Mouse (Mus musculus) adrenal gland, postnatal 25 days (tissue): ENCODE data around the gene Rnf10. TPM values are rescaled to one million over a fixed set of nuclear protein-coding genes. Genes with fewer than 3 reads are reported as not detected.

Experiments
- DNase-seq: peaks from one replicate; pipeline ENCODE4 v3.0.0; 2021; ENCODE audit warnings: mixed read lengths
- total RNA-seq: library from RNA; stranded (reverse); gene quantifications from 2 replicates; pipeline ENCODE4 v1.2.3, GENCODE M21; 2021

Rnf10 gene
- total RNA-seq, 1 experiment from 2014 or later = 281 TPM

DNA sequence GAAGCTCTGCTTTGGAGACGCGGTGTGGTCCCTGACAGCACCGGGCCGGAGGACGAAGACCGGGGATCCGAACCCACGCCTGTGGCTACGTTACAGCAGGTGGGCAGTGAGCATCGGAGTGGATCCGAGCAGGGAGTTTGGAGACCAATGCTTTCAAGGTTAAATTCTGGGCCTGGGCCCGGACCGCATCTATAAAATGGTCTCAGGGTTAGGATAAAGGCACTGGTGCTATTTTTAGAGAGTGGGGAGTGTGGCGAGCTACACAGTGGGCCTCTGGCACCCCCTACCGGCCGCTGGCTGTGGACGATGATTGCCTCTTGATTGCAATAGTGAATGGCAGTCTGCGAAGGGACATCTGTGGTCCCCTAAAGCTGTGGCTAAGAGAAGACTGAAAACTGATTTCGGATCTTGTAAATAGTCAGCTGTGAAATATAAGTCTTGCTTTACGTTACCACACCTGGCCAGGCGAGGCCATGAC lies 36.9 kb downstream of the Rnf10 start, which contains the start of gene Pop5:
Gene Pop5, plus strand, starts transcription at position 51 of the 478 bp plus-strand sequence.
- peak; percentile 94 for DNase-seq

DNA sequence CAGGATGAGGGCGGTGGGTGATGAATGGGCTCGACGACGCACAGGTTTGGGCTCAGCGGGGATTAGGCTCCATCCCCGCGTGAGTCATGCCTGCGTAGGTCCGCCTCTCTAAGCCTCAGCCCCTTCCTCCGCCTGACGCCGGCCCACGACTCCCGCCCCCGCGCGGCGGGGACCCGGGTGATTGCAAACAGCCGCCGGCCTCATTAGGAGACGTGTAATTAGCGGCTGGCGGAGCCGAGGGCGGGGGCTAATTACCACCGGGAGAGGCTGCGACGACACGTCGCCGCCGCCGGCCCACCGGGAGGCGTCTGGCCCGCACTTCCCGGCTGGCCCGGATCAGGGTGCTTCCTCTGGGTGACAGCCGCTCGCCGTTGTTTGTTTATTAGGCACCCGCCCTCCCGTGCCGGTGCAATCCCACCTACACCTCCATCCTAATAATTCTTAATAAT lies 37.4 kb downstream of the Rnf10 start:
- DNase-seq = peak; percentile 80

DNA sequence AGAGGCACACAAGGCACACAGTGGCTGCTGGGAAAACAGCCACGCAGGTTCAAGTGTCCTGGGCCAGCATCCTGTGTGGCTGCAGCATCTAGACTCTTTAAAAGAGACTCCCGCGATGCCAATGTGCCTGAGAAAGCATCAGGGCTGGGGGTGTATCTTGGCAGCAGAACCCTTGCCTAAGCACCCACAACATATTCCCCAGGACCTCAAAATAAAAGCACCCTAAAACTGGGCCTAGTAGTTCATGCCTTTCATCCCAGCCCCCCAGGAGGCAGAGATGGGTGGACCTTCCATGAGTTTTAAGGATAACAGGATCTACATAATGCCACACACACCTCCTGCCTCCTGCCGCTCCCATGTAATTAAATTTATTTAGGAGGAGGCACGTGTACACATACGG lies 38.2 kb downstream of the Rnf10 start:
- no peak for DNase-seq

DNA sequence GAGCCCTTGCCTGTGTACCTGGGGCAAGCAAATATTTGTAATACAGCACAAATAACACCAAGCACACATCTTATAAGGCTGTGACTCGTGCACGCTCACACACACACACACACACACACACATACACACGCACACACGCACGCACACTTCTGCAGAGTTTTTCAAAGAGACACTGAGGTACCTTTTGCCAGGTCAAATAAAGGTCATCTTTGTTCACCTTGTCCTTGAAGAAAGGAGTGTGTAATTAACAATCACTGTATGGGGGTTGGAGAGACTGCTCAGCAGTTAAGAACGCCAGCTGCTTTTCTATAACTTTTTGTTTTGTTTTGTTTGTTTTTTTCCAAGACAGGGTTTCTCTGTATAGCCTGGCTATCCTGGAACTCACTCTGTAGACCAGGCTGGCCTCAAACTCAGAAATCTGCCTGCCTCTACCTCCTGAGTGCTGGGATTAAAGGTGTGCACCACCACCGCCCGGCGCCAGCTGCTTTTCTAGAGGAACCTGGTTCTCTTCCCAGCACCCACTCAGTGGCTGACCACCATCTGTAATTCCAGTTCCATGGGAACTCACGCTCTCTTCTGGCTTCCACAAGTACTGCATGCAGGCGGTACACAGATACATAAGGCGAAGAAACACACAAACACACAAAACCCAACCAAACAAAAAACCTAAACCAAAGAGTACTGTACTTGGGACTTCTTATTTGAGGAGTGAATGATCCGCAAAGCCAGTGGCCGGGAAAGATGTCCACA lies 39.5 kb downstream of the Rnf10 start:
- no peak for DNase-seq

DNA sequence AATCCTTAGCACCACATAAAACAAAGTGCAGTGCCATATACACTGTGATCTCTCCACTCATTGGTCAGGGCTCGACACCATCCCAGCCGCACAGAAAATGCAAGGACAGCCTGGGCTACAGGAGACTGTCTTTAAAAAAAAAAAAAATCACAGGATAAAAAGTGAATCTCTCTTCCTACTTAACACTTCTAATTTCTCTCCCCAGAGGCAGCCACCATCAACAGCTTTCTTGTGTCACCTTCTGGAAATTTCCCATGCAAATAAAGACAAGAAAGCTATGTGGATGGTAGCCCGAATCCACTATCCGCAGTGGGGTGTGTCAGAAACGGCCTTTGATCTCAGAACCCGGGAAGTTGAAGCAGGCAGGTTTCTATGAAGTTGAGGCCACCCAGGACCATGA lies 40.2 kb downstream of the Rnf10 start:
- DNase-seq = no peak

DNA sequence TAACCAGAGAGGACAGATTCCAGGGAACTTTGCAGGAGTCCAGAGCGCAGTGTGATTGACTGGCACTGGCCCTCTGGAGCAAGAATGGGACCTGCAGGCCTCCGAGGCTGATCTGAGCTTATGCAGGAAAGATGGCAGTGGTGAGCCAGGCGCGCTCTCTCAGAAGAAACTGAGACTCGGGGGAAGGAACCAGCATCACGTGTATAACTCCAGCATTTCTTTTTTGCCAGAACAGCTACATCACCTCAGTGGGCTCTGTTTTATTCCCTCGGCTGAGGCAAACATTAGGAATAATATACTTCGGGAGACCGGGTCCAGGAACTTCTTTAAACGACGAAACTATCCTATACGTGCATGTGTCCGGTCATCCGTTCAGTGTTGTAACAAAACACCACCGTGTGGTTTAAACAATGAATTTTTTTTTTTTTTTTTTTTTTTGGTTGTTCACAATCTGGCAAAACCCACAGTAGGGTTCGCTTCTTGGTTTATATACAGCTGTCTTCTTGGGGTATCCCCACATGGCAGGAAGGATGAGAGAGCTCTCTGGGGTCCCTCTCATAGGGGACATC lies 41.1 kb downstream of the Rnf10 start:
- no peak for DNase-seq

DNA sequence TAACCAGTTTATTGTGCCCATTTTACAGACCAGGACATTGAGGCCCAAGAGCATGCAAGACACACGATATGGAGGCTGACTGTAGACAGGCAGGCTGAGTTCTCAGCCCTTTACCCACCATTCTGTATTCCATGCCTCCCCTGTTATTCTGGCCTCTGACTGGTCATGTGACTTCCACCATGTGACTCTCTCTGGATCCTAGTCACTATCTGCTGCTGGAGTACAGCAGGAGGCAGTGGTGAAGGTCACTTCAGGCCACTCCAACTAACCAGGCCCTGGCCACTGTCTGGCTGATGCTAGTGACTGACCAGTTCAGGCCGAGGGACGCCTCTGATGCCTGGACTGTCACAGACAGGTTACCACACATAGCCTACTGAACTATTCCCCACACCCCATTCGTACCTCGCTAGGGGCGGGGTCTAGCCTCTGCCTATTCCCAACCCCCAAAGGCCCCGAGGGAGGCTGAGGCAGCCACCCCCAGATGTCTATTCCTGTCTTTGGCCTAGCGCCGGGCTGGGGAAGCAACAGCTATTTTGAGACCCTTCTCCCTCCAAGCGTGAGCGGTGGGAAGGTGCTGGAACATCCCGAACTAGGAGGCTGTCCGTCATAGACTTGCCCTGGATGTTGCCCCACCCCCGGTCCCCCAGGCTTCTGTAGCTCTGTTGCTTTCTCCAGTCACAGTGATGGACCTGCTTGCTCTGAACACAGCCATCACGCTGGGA lies 41.7 kb downstream of the Rnf10 start:
- DNase-seq = no peak

DNA sequence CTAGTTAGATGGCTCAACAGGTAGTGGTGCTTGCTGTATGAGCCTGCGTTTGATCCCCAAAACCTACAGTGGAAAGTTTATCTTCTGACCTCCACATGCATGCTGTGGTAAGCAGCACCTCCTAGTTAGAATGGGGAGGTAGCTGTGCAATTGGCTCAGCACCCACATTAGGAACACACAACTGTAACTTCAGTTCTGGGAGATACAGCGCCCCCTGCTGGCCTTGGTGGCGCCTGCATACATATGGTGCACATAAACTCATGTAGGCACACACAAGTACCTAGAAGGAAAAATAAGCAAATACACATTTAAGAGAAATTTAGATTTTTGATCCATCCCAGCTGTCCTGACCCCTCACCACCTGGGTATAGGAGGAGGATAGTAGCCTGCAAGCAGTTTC lies 50.2 kb downstream of the Rnf10 start:
- DNase-seq = no peak

DNA sequence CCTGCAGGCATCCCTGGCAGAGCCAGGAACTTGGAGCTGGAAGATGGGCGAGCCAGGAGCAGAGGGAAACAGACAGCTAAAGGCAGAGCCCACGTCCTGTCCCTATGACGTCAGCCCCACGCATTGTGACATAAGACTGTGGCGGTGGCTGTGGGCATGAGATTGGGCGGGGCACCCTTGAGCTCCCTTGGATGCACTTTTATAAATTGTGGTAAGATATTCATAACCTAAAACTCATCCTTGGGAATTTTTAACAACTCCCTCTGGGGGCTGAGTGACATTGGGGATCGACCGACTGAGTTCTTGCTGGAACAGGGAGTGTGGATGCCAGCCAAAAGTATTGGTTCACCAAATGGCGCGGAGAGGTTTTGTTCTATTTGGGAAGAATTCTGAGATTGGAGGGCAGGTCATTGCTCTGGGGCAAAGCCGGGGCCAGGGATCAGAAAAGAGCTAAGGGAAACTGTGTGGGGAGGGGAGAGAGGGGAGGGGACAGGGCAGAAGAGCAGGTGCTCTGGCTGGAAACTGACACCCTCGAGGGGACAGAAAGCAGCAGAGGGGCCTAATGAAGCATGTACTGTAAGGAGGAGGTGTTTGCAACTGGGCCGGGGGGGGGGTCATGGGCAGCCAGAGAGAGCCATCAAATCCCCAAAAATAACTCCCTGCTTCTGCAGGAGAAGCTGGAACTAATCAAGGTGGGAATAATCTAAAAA lies 51.6 kb downstream of the Rnf10 start:
- DNase-seq = no peak

DNA sequence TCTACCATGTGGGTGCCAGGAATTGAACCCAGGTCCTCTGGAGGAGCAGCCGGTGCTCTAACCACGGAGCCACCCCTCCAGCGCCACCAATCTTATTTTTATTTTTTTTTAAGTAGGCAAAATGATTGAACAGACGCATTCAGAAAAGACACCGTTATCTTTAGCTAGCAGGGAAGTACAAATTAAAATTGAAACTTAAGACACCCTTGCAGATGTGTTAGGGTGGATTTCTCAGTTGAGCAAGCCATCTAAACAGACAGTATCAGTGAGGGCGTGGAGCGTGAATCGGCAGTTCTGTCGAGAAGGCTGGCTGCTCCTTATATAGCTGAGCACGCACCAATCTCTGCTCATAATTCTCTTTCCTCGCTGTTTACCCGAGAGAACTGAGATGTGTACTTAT lies 54.7 kb downstream of the Rnf10 start:
- DNase-seq = no peak

DNA sequence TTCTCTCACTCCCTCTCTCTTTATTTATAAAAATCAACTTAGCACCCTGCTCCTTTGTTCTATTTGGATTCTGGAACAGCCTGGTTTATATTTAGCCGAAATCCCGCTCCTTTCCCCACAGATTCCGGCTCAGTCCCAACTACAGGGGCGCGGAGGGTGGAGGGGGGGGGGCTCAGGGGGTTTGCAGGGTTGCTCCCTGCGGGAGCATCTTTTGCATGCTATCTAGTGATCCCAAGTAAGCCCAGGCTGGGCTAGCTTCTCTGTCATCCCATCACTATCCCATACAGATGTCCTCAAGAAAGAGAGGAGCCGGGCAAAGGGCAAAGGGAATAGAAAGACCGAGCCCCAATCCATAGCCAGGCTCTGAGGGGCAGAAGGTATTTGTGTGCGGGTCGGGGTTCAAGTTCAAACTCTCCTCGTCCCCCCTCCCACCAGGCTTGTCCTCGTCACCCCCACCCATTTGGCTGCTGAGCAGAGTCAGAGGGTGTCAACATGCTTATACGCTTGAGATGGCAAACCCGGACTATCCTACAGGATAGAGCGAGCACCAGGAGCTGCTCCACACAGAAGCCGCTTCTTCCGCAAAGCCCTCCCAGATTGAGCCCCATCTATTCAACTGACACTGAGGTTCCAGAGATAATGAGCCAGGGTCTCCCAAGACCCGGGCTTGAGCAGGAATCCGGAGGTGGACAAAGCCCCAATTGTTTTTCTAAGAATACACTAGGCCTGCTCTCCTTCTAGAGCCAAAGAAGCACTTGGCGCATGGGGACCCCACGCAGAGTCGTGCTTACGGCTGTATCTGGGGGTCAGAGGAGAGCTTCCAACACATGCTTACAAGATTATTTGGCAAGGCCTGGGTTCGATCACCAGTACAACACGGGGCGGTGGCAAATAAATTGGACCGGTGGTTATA lies 57.2 kb downstream of the Rnf10 start:
- DNase-seq = no peak

DNA sequence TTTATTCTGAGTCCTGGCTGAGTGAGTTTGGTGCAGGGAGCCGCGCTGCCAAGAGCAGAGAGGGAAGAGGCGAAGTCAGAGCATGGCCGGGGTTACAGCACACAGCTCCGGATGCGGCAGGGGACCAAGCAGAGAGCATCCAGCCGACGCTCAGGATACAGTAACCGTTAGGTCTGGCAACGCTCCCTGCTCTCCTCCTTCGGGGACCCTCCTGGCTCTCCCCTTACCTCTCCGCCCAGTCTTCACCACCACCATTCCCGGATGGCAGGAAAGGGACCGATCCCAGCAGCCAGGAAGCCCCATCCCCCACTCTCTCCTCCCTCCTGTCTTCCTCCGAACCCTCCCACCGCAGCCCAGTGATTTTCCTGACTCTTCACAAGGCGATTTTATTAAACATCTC lies 57.8 kb downstream of the Rnf10 start:
- no peak for DNase-seq

DNA sequence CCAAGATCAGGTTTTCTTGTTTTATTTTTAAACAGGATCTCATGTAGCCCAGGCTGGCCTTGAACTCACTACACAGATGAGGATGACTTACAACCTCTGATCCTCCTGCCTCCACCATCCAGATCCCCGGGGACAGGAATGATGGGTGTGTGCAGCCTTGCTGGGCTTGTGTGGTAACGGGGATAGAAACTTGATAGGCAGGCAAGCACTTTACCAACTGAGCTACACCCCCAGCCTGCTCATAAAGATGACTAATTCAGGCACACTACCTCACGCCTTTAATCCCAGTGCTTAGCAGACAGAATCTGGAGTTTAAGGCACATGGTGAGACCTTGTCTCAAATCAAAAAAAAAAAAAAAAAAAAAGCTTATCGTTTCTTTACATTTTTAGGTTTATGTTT lies 59.8 kb downstream of the Rnf10 start:
- no peak for DNase-seq

DNA sequence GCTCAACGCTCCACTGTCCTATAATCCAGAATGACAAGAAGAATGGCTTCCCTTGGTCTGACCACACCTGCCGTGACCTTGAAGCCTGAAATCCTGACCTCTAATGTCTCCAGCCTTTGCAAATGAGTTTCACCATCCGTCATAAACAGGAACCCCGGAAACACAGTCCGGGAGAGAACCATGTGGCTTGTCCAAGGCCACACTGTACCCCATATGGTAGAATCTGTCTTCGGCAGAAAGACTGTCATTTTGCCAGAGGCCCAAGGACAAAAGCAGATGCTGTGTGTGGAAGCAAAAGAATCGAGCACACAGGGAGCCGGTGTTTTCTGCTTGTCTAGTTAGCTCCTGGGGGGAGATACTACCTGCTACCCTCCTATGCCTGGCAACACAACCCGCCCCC lies 60.2 kb downstream of the Rnf10 start:
- no peak for DNase-seq

DNA sequence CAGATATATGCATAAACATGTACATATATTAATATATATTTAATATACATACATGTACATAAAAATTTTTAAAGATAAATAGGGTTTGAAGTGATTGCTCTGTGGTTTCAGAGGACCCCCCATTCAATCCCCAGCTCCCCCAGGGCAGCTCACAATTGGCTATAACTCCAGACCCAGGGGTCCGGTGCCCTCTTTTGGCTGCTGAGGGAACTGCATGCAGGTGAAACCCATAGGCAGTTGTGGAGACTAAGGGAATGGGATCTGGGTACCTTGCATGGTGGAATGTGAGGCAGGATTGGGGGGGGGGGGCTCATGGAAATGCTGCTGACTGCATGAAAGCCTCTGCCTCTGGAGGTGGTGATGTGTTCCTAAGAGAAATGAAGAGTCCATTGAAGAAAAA lies 62.3 kb downstream of the Rnf10 start:
- peak; percentile 51 for DNase-seq

DNA sequence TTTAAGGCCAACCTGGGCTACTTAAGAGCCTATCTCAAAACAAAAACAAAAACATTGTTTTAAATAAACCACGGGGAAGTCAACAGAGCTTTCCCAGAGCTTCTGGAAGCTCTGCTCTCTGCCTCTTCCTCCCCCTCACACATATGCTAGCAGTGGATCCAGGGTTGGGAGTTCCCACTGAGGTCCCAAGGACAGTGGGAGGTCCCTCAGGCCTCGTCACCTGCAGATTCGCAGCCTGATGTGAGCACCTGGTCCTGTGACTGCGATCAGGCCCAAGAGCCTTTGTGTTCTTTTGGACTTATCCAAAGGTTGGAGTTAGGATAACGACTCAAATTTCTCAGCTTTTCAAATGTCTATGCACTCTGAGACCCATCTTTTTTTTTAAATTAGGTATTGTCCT lies 64.1 kb downstream of the Rnf10 start:
- no peak for DNase-seq

DNA sequence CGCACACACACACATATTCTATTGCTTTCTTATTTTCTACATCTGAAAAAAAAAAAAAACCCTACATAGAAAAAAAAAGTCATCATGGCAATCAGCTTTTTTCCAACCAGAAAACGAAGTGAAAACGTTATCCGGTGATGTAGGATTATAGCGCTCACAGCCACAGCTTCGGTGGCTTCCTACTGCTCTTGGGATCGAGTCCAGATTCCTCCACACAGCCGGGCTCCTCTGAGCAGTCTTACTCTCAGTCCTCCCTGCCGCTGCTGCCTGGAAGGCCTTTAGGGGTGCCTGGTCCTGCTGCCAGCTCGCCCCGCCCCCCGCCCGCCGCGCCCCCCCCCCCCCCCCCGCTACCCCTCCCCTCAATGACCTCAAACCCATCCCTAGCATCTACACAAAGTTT lies 64.8 kb downstream of the Rnf10 start:
- DNase-seq = no peak

DNA sequence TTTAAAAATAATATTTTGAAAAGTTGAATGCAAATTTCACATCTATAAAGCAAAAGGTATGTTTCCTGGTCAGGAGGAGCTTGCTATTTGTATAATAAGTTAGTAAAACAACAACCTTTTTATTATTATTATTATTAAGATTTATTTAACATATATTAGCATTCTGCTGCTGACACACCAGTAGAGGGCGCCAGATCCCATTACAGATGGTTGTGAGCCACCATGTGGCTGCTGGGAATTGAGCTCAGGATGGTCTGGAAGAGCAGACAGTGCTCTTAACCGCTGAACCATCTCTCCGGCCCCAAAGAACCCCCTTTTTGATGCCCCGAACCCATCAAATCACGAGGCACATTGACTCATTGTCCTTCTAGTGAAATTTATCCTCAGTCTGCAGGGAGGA lies 65.5 kb downstream of the Rnf10 start:
- DNase-seq = no peak

DNA sequence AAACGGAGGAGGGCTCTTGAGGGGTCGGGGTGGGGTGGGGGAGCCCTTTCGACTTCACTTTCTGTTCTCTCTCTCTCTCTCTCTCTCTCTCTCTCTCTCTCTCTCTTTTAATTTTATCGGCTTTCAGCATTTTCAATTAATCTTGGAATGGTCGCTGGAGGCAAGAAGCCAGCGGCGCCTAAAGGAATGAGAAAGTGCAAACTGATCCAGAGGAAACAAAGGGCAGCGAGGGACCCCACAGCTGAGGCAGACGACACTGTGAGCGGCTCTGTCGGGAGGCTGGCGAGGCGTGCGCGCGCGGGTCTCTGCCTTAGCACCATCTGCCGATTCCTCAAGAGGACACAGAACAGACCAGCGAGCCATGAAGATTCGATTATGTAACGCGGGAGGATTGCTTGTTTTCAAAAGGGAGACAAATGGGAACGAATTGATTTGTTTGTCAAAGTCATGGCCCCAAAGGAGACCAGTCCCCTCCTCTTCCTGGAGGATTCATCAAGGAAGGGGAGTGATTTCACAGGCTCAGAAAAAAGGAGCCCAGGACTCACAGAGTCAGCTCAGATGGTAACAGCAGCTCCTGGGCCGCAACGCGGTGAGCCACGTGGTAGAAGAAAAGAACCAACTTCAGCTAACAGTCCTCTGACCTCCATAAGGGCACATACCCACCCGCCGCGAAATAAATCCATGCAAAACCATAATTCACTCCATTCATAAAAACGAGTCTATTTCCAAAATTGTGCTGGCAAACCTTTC lies 68.0 kb downstream of the Rnf10 start:
- peak; percentile 47 for DNase-seq

DNA sequence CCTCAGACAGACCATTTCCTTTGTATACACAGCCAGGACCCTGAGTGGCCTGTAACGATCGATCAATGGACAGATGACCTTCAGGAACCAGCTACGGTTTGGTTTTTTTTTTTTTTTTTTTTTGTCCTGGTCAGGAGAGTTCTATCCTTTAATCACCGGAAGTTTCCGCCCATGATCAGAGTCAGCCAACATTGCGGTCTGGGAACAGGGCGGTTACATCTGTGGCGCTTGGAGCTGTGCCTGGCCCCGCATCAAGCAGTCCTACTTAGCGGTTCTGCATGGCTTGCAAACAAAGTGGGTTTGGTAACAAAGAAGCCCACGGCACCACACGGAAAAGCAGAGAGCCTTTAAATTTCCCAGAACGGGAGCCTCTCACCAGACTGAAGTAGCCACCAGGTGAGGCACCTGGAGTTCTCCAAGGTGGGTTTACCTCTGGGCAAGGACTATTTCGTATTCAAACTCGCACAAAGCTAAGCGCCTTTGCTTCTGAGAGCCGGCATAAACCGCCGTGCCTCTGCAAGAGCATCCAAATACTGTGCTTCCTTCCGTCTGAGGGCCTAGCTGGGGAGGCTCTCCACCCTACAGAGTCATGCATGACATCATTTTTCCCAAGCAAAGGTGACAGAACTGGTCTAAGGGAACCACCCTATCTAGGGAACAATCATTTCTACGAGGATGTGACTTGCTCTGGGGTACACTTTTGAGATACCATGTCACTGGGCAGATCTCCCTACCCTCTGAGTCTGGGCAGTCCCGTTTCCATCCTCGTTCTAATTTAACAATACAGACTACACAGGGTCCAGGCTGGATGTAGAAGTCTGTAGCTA lies 68.8 kb downstream of the Rnf10 start:
- DNase-seq = no peak
